Mouse (Mus musculus) cerebellum, adult 18-20 months (tissue): ENCODE data around the gene Slf2.

Experiments used
- DNase-seq, 2 experiments: peaks; one replicate each; pipeline ENCODE4 v3.0.0; 2021

Gene Slf2

GRCm38 (mm10) chr19:44908836-44909460 is 22.0 kb upstream of the Slf2 start:
- no peak for DNase-seq

GRCm38 (mm10) chr19:44914481-44915249 is 16.3 kb upstream of the Slf2 start:
- DNase-seq = no peak

- no peak for DNase-seq
These were observed 12.8 kb upstream of the Slf2 start for GRCm38 (mm10) chr19:44918171-44918570.

- DNase-seq = no peak
These were observed 9.3 kb upstream of the Slf2 start for GRCm38 (mm10) chr19:44921466-44922139.

- DNase-seq = no peak
These were observed 8.4 kb upstream of the Slf2 start for GRCm38 (mm10) chr19:44922521-44922920.

GRCm38 (mm10) chr19:44924699-44925098 is 6.3 kb upstream of the Slf2 start:
- no peak for DNase-seq

- DNase-seq = no peak
These were observed 4.2 kb upstream of the Slf2 start for GRCm38 (mm10) chr19:44926781-44927180.

- DNase-seq = no peak
These were observed 3.7 kb upstream of the Slf2 start for GRCm38 (mm10) chr19:44927250-44927649.

- DNase-seq = no peak
These were observed 2.8 kb upstream of the Slf2 start for GRCm38 (mm10) chr19:44928185-44928584.

- no peak for DNase-seq
These were observed 1.7 kb upstream of the Slf2 start for GRCm38 (mm10) chr19:44929251-44929650.

GRCm38 (mm10) chr19:44929663-44930062 is 1.3 kb upstream of the Slf2 start:
- no peak for DNase-seq

- no peak for DNase-seq
These were observed 829 bp upstream of the Slf2 start for GRCm38 (mm10) chr19:44930122-44930521.

GRCm38 (mm10) chr19:44931454-44931759 is 456 bp downstream of the Slf2 start:
- peak; percentile 89 to 92 for DNase-seq

- DNase-seq = no peak
These were observed 1.1 kb downstream of the Slf2 start for GRCm38 (mm10) chr19:44932051-44932450.

GRCm38 (mm10) chr19:44933136-44933535 is 2.2 kb downstream of the Slf2 start:
- no peak for DNase-seq

GRCm38 (mm10) chr19:44959633-44960032 is 28.7 kb downstream of the Slf2 start:
- DNase-seq = no peak

GRCm38 (mm10) chr19:44965978-44966377 is 35.0 kb downstream of the Slf2 start:
- DNase-seq = no peak

GRCm38 (mm10) chr19:44968329-44968728 is 37.4 kb downstream of the Slf2 start:
- no peak for DNase-seq

GRCm38 (mm10) chr19:44976636-44977035 is 45.7 kb downstream of the Slf2 start:
- no peak for DNase-seq

GRCm38 (mm10) chr19:44977148-44977547 is 46.2 kb downstream of the Slf2 start:
- DNase-seq = no peak

GRCm38 (mm10) chr19:44980787-44981186 is 49.8 kb downstream of the Slf2 start:
- DNase-seq = no peak

- no peak for DNase-seq
These were observed 51.6 kb downstream of the Slf2 start for GRCm38 (mm10) chr19:44982477-44983115.

GRCm38 (mm10) chr19:44983366-44983765 is 52.4 kb downstream of the Slf2 start:
- DNase-seq = no peak

- DNase-seq = no peak
These were observed 53.5 kb downstream of the Slf2 start for GRCm38 (mm10) chr19:44984420-44984819.
